26 mouse cellular contexts compared by ENCODE assay signal in genomic region chr1:136680173-136680572, GRCm38 (mm10).
"Had no signal": no experiment of that assay in that cellular context is flagged by ENCODE, and none has a peak within 500 bp of the region (broad histone marks: within the 10 kb centered on the region; RNA-seq: fewer than 3 reads in every experiment).

No protein-coding gene starts in this region.

- DNase-seq: gastrocnemius, postnatal 10 days; gastrocnemius, postnatal 25 days; heart, adult 2 months; heart, postnatal 10 days; heart, postnatal 4 days; kidney, adult 18-20 months; kidney, adult 8-10 months; kidney, postnatal 10 days; kidney, postnatal 25 days; kidney, postnatal 4 days; liver; lung, adult 18-20 months had no signal

- H3K4me1 ChIP-seq: hindbrain, embryonic 12.5 days had no signal

- ATAC-seq: hindbrain, embryonic 16.5 days; inflammation-experienced regulatory T-cells, adult 6 months; intestine, embryonic 15.5 days; intestine, postnatal 0 days; liver, embryonic 12.5 days had no signal

- H3K27ac ChIP-seq: heart, adult 2 months; hindbrain, embryonic 10.5 days; hindbrain, embryonic 12.5 days; hindbrain, embryonic 14.5 days; intestine, embryonic 15.5 days; layer of hippocampus, adult 2 months; left cerebral cortex, adult 2 months; limb, embryonic 10.5 days; limb, embryonic 12.5 days; liver, embryonic 12.5 days; liver, embryonic 14.5 days had no signal

- H3K9me3 ChIP-seq: hindbrain, embryonic 10.5 days; hindbrain, embryonic 12.5 days; intestine, embryonic 15.5 days; limb, embryonic 10.5 days; limb, embryonic 12.5 days; liver, embryonic 12.5 days had no signal

- H3K27me3 ChIP-seq: hindbrain, embryonic 12.5 days; intestine, embryonic 15.5 days; limb, embryonic 12.5 days; liver, embryonic 12.5 days had no signal

- H3K9ac ChIP-seq: hindbrain, embryonic 12.5 days; hindbrain, embryonic 14.5 days; intestine, embryonic 15.5 days; limb, embryonic 12.5 days; liver, embryonic 12.5 days; liver, embryonic 14.5 days had no signal

- H3K4me2 ChIP-seq: heart, embryonic 11.5 days; hindbrain, embryonic 12.5 days; hindbrain, embryonic 14.5 days; intestine, embryonic 15.5 days; limb, embryonic 12.5 days; liver, embryonic 12.5 days had no signal

- H3K4me3 ChIP-seq: heart, adult 2 months; hindbrain, embryonic 10.5 days; hindbrain, embryonic 12.5 days; intestine, embryonic 15.5 days; layer of hippocampus, adult 2 months; left cerebral cortex, adult 2 months; limb, embryonic 10.5 days; limb, embryonic 12.5 days; liver, embryonic 12.5 days had no signal

- H3K36me3 ChIP-seq: hindbrain, embryonic 10.5 days; hindbrain, embryonic 12.5 days; intestine, embryonic 15.5 days; limb, embryonic 10.5 days; limb, embryonic 12.5 days; liver, embryonic 12.5 days had no signal
